Mouse (Mus musculus): ENCODE results near the gene Gm20388. TPM values are rescaled to one million over a fixed set of nuclear protein-coding genes. Genes with fewer than 3 reads are reported as not detected.

The Gm20388 gene
- polyA plus RNA-seq, 1 experiment: 28.1 TPM

DNA sequence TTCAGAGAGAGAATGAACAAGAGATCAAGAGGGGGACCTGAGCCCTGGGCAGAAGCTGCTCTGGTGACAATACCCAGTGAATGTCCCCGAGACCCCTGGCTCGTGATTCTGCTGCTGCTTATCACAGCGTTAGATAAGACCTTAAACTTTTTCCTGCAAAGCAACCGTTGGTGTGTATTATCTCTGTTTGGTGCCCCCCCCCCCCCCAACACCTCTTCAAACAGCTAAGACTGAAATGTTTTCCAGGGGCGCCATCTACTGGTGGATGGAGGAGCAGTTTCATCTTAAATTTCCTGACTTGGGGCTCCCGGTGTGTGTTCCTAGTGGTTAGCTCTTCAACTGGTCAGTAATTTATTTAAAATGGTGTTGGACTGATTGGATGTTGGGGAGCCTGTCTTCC is 1999.0 kb downstream of the Gm20388 start:
- H3K27me3 ChIP-seq (ENCODE audit: control insufficient read depth, insufficient read depth, low read length, poor library complexity, severe bottlenecking): no peaks in the 10 kb centered on the region
- 0 out of 2 replicates have a peak, but pooled peaks cover under 1% of the 10 kb centered on the region for H3K36me3 ChIP-seq (ENCODE audit: control insufficient read depth, insufficient read depth, low read length, poor library complexity, severe bottlenecking)
- peaks cover 12% of the 10 kb centered on the region for H3K4me1 ChIP-seq (ENCODE audit: control insufficient read depth, insufficient read depth, low read length)
- no peak overlapping the region for H3K4me3 ChIP-seq (ENCODE audit: low read depth, low read length)
- H3K9ac ChIP-seq (ENCODE audit: low read depth, poor library complexity, severe bottlenecking): 0 out of 2 replicates have a peak overlapping the region, but pooled peaks have one; percentile 22
- H3K9me3 ChIP-seq (replicated peaks; ENCODE audit: control insufficient read depth, insufficient read depth, low read length, poor library complexity, severe bottlenecking): no peaks in the 10 kb centered on the region
- TF ChIP-seq EP300 (IDR thresholded peaks at IDR 0.05; ENCODE audit: insufficient read depth, low read depth, low read length) (no peak), CTCF (IDR thresholded peaks at IDR 0.05; ENCODE audit: low read depth, low read length) (peak; percentile 30)
- H3K27ac ChIP-seq (ENCODE audit: insufficient read depth, low read length): 0 out of 2 replicates have a peak overlapping the region, but pooled peaks have one; percentile 18

DNA sequence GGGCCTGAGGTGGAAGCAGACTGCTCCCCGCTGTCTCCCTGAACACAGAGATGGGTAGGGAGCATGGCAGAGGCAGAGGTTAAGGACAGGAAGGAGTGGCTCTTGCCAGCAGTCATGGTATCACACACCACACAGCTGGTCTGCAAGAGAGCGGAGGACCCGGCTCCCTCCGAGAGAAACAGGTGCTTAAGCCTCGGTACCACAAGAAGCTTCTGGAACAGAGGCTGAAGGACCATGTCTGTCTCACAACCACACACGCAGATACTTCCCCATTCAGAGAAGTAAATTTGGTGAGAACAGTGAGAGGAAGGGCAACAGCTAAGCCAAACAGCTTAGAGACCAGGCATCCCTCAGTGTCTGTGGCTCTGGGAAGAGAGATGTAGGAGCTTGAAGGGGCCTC is 2000.8 kb downstream of the Gm20388 start:
- Histone ChIP-seq H3K9ac (ENCODE audit: low read depth, poor library complexity, severe bottlenecking) (no peak overlapping the region), H3K27ac (ENCODE audit: insufficient read depth, low read length) (no peak overlapping the region)
- no peak for TF ChIP-seq EP300 (IDR thresholded peaks at IDR 0.05; ENCODE audit: insufficient read depth, low read depth, low read length)
- TF ChIP-seq POLR2A (IDR thresholded peaks at IDR 0.05; ENCODE audit: insufficient read depth, low read length): no peak
- TF ChIP-seq CTCF (IDR thresholded peaks at IDR 0.05; ENCODE audit: low read depth, low read length): no peak

DNA sequence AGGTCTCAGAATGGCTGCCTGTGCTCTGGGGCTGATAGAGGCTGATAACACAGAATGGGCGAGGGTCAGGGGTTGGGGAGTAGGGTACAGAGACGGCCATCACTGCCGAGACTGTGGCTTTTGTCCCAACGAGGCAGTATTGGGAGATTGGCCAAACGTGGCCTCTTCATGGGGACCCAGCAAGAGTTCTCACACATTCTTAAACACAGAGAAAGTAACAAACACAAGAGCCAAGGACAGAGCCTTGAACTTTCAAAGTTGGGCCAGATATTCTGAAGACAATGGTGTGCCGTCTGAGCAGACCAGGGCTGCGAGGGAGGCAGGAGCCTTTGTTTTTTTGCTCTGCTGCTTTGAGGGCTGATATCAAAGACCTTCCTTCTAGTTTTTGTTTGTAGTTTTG is 2001.3 kb downstream of the Gm20388 start:
- H3K4me1 ChIP-seq (ENCODE audit: control insufficient read depth, insufficient read depth, low read length): peaks cover 11% of the 10 kb centered on the region
- H3K4me3 ChIP-seq (ENCODE audit: low read depth, low read length): no peak overlapping the region
- no peak for TF ChIP-seq CTCF (IDR thresholded peaks at IDR 0.05; ENCODE audit: low read depth, low read length)
- no peak for TF ChIP-seq EP300 (IDR thresholded peaks at IDR 0.05; ENCODE audit: insufficient read depth, low read depth, low read length)
- no peak for TF ChIP-seq POLR2A (IDR thresholded peaks at IDR 0.05; ENCODE audit: insufficient read depth, low read length)
- no peaks in the 10 kb centered on the region for H3K9me3 ChIP-seq (replicated peaks; ENCODE audit: control insufficient read depth, insufficient read depth, low read length, poor library complexity, severe bottlenecking)
- H3K9ac ChIP-seq (ENCODE audit: low read depth, poor library complexity, severe bottlenecking): no peak overlapping the region
- H3K27ac ChIP-seq (ENCODE audit: insufficient read depth, low read length): no peak overlapping the region
- H3K27me3 ChIP-seq (ENCODE audit: control insufficient read depth, insufficient read depth, low read length, poor library complexity, severe bottlenecking): no peaks in the 10 kb centered on the region
- no peaks in the 10 kb centered on the region for H3K36me3 ChIP-seq (ENCODE audit: control insufficient read depth, insufficient read depth, low read length, poor library complexity, severe bottlenecking)

More for the DNA sequence above, 2000.8 kb downstream of the Gm20388 start:
- no peak overlapping the region for H3K4me3 ChIP-seq (ENCODE audit: low read depth, low read length)
- peaks cover 11% of the 10 kb centered on the region for H3K4me1 ChIP-seq (ENCODE audit: control insufficient read depth, insufficient read depth, low read length)
- no peaks in the 10 kb centered on the region for H3K36me3 ChIP-seq (ENCODE audit: control insufficient read depth, insufficient read depth, low read length, poor library complexity, severe bottlenecking)
- no peaks in the 10 kb centered on the region for H3K27me3 ChIP-seq (ENCODE audit: control insufficient read depth, insufficient read depth, low read length, poor library complexity, severe bottlenecking)
- H3K9me3 ChIP-seq (replicated peaks; ENCODE audit: control insufficient read depth, insufficient read depth, low read length, poor library complexity, severe bottlenecking): no peaks in the 10 kb centered on the region

DNA sequence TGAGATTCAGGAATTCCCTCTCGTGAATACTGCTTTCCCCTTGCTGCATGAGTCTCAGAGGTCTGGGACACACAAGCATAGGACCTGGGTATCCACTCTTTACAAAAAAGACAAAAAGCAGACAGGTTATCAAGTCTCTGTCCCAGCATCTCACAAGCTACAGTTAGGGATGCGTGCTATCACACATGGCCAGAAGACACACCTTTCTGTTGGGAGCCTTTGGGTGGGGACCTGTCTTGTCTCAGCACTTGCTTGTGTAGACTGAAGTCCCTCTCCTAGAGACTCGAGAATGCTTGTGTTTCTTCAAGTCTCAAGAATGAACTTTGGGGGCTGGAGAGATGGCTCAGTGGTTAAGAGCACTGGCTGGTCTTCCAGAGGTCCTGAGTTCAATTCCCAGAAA is 2002.2 kb downstream of the Gm20388 start:
- TF ChIP-seq EP300 (IDR thresholded peaks at IDR 0.05; ENCODE audit: insufficient read depth, low read depth, low read length): no peak
- no peak for TF ChIP-seq POLR2A (IDR thresholded peaks at IDR 0.05; ENCODE audit: insufficient read depth, low read length)
- no peak for TF ChIP-seq CTCF (IDR thresholded peaks at IDR 0.05; ENCODE audit: low read depth, low read length)
- Histone ChIP-seq H3K36me3 (ENCODE audit: control insufficient read depth, insufficient read depth, low read length, poor library complexity, severe bottlenecking) (no peaks in the 10 kb centered on the region), H3K9me3 (replicated peaks; ENCODE audit: control insufficient read depth, insufficient read depth, low read length, poor library complexity, severe bottlenecking) (no peaks in the 10 kb centered on the region), H3K9ac (ENCODE audit: low read depth, poor library complexity, severe bottlenecking) (no peak overlapping the region), H3K4me1 (ENCODE audit: control insufficient read depth, insufficient read depth, low read length) (peaks cover 11% of the 10 kb centered on the region), H3K27ac (ENCODE audit: insufficient read depth, low read length) (no peak overlapping the region), H3K27me3 (ENCODE audit: control insufficient read depth, insufficient read depth, low read length, poor library complexity, severe bottlenecking) (no peaks in the 10 kb centered on the region), H3K4me3 (ENCODE audit: low read depth, low read length) (no peak overlapping the region)

DNA sequence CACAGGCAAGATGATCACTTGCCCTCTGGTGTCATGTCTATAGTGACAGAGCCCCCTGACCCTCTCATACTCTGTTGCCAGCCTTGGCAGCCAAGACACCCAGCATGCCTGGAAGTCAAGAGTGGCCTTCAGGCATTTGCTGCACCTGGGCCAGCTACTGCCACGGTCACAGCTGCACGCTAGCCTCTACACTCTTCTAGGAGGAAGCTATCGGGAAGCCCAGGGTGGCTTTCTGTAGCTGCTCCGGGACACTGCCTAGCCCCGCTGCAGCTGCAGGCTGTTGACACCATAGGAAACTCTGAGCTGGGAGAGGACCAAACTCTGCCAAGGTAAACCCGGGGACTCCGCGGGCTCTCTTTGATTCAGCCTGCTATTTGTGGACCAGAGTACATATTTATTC is 2002.7 kb downstream of the Gm20388 start:
- H3K4me3 ChIP-seq (ENCODE audit: low read depth, low read length): no peak overlapping the region
- no peak overlapping the region for H3K27ac ChIP-seq (ENCODE audit: insufficient read depth, low read length)
- no peak overlapping the region for H3K9ac ChIP-seq (ENCODE audit: low read depth, poor library complexity, severe bottlenecking)
- H3K36me3 ChIP-seq (ENCODE audit: control insufficient read depth, insufficient read depth, low read length, poor library complexity, severe bottlenecking): no peaks in the 10 kb centered on the region
- H3K4me1 ChIP-seq (ENCODE audit: control insufficient read depth, insufficient read depth, low read length): peaks cover 11% of the 10 kb centered on the region
- TF ChIP-seq CTCF (IDR thresholded peaks at IDR 0.05; ENCODE audit: low read depth, low read length): no peak
- TF ChIP-seq POLR2A (IDR thresholded peaks at IDR 0.05; ENCODE audit: insufficient read depth, low read length): no peak
- TF ChIP-seq EP300 (IDR thresholded peaks at IDR 0.05; ENCODE audit: insufficient read depth, low read depth, low read length): no peak
- no peaks in the 10 kb centered on the region for H3K9me3 ChIP-seq (replicated peaks; ENCODE audit: control insufficient read depth, insufficient read depth, low read length, poor library complexity, severe bottlenecking)
- no peaks in the 10 kb centered on the region for H3K27me3 ChIP-seq (ENCODE audit: control insufficient read depth, insufficient read depth, low read length, poor library complexity, severe bottlenecking)

DNA sequence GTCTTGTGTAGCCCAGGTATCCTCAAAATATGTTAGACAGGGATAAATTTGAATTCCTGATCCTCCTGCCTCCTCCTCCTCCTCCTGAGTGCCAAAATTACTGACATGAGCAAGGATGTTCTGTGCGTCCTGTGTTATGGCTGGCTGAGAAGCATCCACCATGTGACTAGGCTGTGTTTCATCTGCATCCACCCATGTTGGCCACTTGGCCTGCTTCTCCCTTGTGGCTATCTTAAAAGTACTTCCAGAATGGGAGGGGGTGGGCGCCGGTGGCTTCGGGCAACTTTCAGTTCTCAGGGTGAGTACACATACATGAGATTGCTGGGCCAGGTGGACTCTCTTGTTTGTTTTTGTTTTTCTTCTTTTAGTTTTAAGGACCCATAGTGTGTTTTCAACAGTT is 2008.5 kb downstream of the Gm20388 start:
- no peaks in the 10 kb centered on the region for H3K36me3 ChIP-seq (ENCODE audit: control insufficient read depth, insufficient read depth, low read length, poor library complexity, severe bottlenecking)
- no peak for TF ChIP-seq CTCF (IDR thresholded peaks at IDR 0.05; ENCODE audit: low read depth, low read length)
- no peak for TF ChIP-seq EP300 (IDR thresholded peaks at IDR 0.05; ENCODE audit: insufficient read depth, low read depth, low read length)
- TF ChIP-seq POLR2A (IDR thresholded peaks at IDR 0.05; ENCODE audit: insufficient read depth, low read length): no peak
- no peaks in the 10 kb centered on the region for H3K27me3 ChIP-seq (ENCODE audit: control insufficient read depth, insufficient read depth, low read length, poor library complexity, severe bottlenecking)

More for the DNA sequence above, 2008.5 kb downstream of the Gm20388 start:
- Histone ChIP-seq H3K9ac (ENCODE audit: low read depth, poor library complexity, severe bottlenecking) (no peak overlapping the region), H3K27ac (ENCODE audit: insufficient read depth, low read length) (no peak overlapping the region; the same call in 1 of the 2 replicates), H3K9me3 (replicated peaks; ENCODE audit: control insufficient read depth, insufficient read depth, low read length, poor library complexity, severe bottlenecking) (no peaks in the 10 kb centered on the region), H3K4me3 (ENCODE audit: low read depth, low read length) (no peak overlapping the region), H3K4me1 (ENCODE audit: control insufficient read depth, insufficient read depth, low read length) (peaks cover 6% of the 10 kb centered on the region)

Measured in ES-Bruce4 (cell line).